8 mouse cellular contexts compared by ENCODE assay signal in genomic region chr16:22517431-22518384, GRCm38 (mm10).
DNase-seq lines count a peak whose midpoint lies in the region; ATAC-seq lines count a peak whose summit lies in the region.

No protein-coding gene starts in this region.

- peaks cover 17% of the 10 kb centered on the region for H3K4me1 ChIP-seq in embryonic facial prominence, embryonic 12.5 days
- H3K4me1 ChIP-seq in limb, embryonic 10.5 days, result peaks cover 39% of the 10 kb centered on the region
- peaks cover 16% of the 10 kb centered on the region for H3K4me1 ChIP-seq in midbrain, embryonic 15.5 days
- peaks cover 14% of the 10 kb centered on the region for H3K4me1 ChIP-seq in stomach, embryonic 16.5 days (ENCODE audit: control insufficient read depth, insufficient read depth, low read length)

- no peak for ATAC-seq in embryonic facial prominence, embryonic 12.5 days (ENCODE audit: insufficient number of reproducible peaks, insufficient read depth, low FRiP score, low TSS enrichment)
- peak; percentile 75 for ATAC-seq in midbrain, embryonic 15.5 days (replicated peaks)
- ATAC-seq in stomach, embryonic 16.5 days (ENCODE audit: insufficient read depth, low FRiP score), result peak; percentile 90

- no peak overlapping the region for H3K9ac ChIP-seq in embryonic facial prominence, embryonic 12.5 days
- no peak overlapping the region for H3K9ac ChIP-seq in midbrain, embryonic 15.5 days
- H3K9ac ChIP-seq in stomach, embryonic 16.5 days (ENCODE audit: low read length), result peak overlapping the region; percentile 40; the same call in 1 of the 2 replicates

- H3K27ac ChIP-seq in embryonic facial prominence, embryonic 12.5 days, result no peak overlapping the region
- H3K27ac ChIP-seq in limb, embryonic 10.5 days, result peak overlapping the region; percentile 37
- no peak overlapping the region for H3K27ac ChIP-seq in midbrain, embryonic 15.5 days
- peak overlapping the region; percentile 53 for H3K27ac ChIP-seq in stomach, embryonic 16.5 days (ENCODE audit: low read length)

- DNase-seq in cerebellum, adult 11 months, result peak; percentile 22
- no peak for DNase-seq in cerebellum, adult 8-10 months
- DNase-seq in heart, adult 9 months (ENCODE audit: low spot score in 2 of 2), result peak; percentile 67 to 73
- DNase-seq in kidney, adult 18-20 months, result peak; percentile 57
- DNase-seq in limb, embryonic 10.5 days (ENCODE audit: low spot score), result peak; percentile 43

- no peaks in the 10 kb centered on the region for H3K9me3 ChIP-seq in embryonic facial prominence, embryonic 12.5 days
- no peaks in the 10 kb centered on the region for H3K9me3 ChIP-seq in limb, embryonic 10.5 days (replicated peaks)
- H3K9me3 ChIP-seq in midbrain, embryonic 15.5 days, result no peaks in the 10 kb centered on the region
- H3K9me3 ChIP-seq in stomach, embryonic 16.5 days (replicated peaks; ENCODE audit: control insufficient read depth, low read length), result no peaks in the 10 kb centered on the region

- no peak overlapping the region for H3K4me3 ChIP-seq in embryonic facial prominence, embryonic 12.5 days
- H3K4me3 ChIP-seq in limb, embryonic 10.5 days, result no peak overlapping the region
- no peak overlapping the region for H3K4me3 ChIP-seq in midbrain, embryonic 15.5 days
- H3K4me3 ChIP-seq in stomach, embryonic 16.5 days (replicated peaks; ENCODE audit: low read length), result no peak overlapping the region

- H3K27me3 ChIP-seq in embryonic facial prominence, embryonic 12.5 days, result no peaks in the 10 kb centered on the region
- H3K27me3 ChIP-seq in limb, embryonic 10.5 days (ENCODE audit: low read depth, poor library complexity, severe bottlenecking), result no peaks in the 10 kb centered on the region; the same call in 1 of the 2 replicates
- H3K27me3 ChIP-seq in midbrain, embryonic 15.5 days (replicated peaks), result no peaks in the 10 kb centered on the region
- no peaks in the 10 kb centered on the region for H3K27me3 ChIP-seq in stomach, embryonic 16.5 days (ENCODE audit: control insufficient read depth, insufficient read depth, low read length)

- peak overlapping the region; percentile 5; the same call in 1 of the 2 replicates for H3K4me2 ChIP-seq in embryonic facial prominence, embryonic 12.5 days (replicated peaks)
- H3K4me2 ChIP-seq in midbrain, embryonic 15.5 days, result peak overlapping the region; percentile 13; the same call in 1 of the 2 replicates
- H3K4me2 ChIP-seq in stomach, embryonic 16.5 days (ENCODE audit: low read depth, low read length), result no peak overlapping the region

- no peaks in the 10 kb centered on the region for H3K36me3 ChIP-seq in embryonic facial prominence, embryonic 12.5 days
- no peaks in the 10 kb centered on the region for H3K36me3 ChIP-seq in limb, embryonic 10.5 days
- H3K36me3 ChIP-seq in midbrain, embryonic 15.5 days (replicated peaks), result no peaks in the 10 kb centered on the region
- H3K36me3 ChIP-seq in stomach, embryonic 16.5 days (ENCODE audit: control insufficient read depth, insufficient read depth, low read length), result no peaks in the 10 kb centered on the region

- WGBS in embryonic facial prominence, embryonic 12.5 days, result 13% methylated on average over 20 of the region's 20 CpGs
- WGBS in limb, embryonic 10.5 days, result 13% methylated on average over 20 of the region's 20 CpGs
- 8% methylated on average over 20 of the region's 20 CpGs for WGBS in midbrain, embryonic 15.5 days
- 14% methylated on average over 20 of the region's 20 CpGs for WGBS in stomach, embryonic 16.5 days

Comparison
In these comparisons a context has a peak if more than half of its experiments do, and no peak if none do; other contexts are left out.
1. H3K27ac ChIP-seq: peak in limb, embryonic 10.5 days (single experiment) and stomach, embryonic 16.5 days (single experiment); none in embryonic facial prominence, embryonic 12.5 days (single experiment) and midbrain, embryonic 15.5 days (single experiment).